Mouse (Mus musculus): ENCODE data around the gene Clic3. TPM values are rescaled to one million over a fixed set of nuclear protein-coding genes. Genes with fewer than 3 reads are reported as not detected.

Gene Clic3
- polyA plus RNA-seq, 1 experiment = not detected

DNA sequence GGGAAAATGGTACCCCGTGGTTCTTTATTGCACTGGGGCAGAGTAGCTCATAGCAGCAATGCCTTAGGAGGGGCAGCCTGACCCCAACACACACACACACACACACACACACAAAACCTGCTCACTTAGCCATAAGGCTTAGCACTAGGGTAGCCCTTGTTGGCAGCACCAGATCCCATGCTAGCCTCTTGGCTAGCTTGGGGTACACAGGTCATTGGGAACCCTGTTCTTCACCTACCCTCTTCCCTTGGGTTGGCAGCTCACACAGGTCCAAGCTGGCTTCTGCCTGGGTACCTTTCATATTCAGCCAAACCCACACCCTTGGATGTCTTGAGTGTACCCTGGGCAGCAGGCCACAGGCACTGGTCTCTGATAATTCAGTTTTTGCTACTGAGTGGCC lies 48.4 kb downstream of the Clic3 start:
- Histone ChIP-seq H3K27me3 (replicated peaks) (peaks cover 3% of the 10 kb centered on the region), H3K36me3 (replicated peaks; ENCODE audit: low read length) (peaks cover 49% of the 10 kb centered on the region), H3K4me1 (peaks cover 59% of the 10 kb centered on the region), H3K4me3 (replicated peaks) (no peak overlapping the region), H3K9me3 (no peaks in the 10 kb centered on the region)
- TF ChIP-seq GATA1 (IDR thresholded peaks at IDR 0.05; ENCODE audit: borderline replicate concordance, low read length) = no peak
- no peak for TF ChIP-seq FLI1 (IDR thresholded peaks at IDR 0.05; ENCODE audit: low read length)

DNA sequence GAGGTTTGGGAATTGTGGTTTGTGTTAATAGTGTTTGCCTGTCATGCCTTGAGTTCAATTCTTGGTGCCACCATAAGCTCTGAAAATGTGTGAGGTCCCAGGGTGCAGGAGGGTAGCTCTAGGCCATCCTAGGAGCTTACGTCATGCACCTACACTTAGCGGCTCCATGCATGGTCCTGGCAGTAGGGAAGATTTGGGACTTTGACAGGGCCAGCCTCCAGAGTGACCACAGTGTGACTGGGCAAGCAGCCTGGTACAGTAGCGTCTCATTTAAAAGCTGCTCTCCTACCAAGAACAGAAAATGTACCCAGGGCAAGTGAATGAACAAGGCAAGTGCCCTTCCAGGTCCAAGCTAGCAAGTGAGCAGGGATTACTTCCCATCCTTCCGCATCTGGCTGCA lies 49.2 kb downstream of the Clic3 start:
- peaks cover 3% of the 10 kb centered on the region for H3K27me3 ChIP-seq (replicated peaks)
- no peak overlapping the region for H3K4me3 ChIP-seq (replicated peaks)
- H3K36me3 ChIP-seq (replicated peaks; ENCODE audit: low read length) = peaks cover 49% of the 10 kb centered on the region
- H3K4me1 ChIP-seq = peaks cover 55% of the 10 kb centered on the region
- TF ChIP-seq GATA1 (IDR thresholded peaks at IDR 0.05; ENCODE audit: borderline replicate concordance, low read length) = no peak
- TF ChIP-seq FLI1 (IDR thresholded peaks at IDR 0.05; ENCODE audit: low read length) = no peak
- no peaks in the 10 kb centered on the region for H3K9me3 ChIP-seq

DNA sequence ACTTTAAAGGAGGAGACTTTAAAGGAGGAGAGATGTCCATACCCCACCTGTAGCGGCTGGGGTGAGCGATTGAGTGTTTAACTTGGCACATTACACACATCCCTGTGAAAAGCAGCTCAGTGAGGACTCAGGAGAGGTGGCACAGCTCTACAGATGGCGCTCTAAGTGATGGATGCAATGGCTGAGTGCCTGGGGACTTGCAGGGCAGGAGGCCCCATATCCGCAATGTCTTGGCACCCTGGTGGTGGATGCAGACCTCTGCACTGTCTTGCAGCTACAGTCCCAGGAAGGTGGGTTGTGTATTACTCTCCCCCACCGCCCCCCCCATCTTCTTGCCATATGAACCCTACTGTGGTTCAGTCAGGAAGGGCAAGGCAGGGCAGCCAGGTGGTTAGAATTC lies 50.3 kb downstream of the Clic3 start:
- Histone ChIP-seq H3K36me3 (replicated peaks; ENCODE audit: low read length) (peaks cover 47% of the 10 kb centered on the region), H3K4me1 (peaks cover 44% of the 10 kb centered on the region)

More for the DNA sequence above, 50.3 kb downstream of the Clic3 start:
- no peak for TF ChIP-seq FLI1 (IDR thresholded peaks at IDR 0.05; ENCODE audit: low read length)
- TF ChIP-seq GATA1 (IDR thresholded peaks at IDR 0.05; ENCODE audit: borderline replicate concordance, low read length) = no peak
- no peak overlapping the region for H3K4me3 ChIP-seq (replicated peaks)
- no peaks in the 10 kb centered on the region for H3K9me3 ChIP-seq
- peaks cover 3% of the 10 kb centered on the region for H3K27me3 ChIP-seq (replicated peaks)

Other genes with a start within 250 kb of the Clic3 start
- gene Nelfb, start 245.3 kb upstream of the Clic3 start, polyA plus RNA-seq (2012; ENCODE audit: insufficient read depth, low replicate concordance) = 22.9 and 24.0 TPM in 2 replicates
- gene Stpg3, start 242.2 kb upstream of the Clic3 start, polyA plus RNA-seq (2012; ENCODE audit: insufficient read depth, low replicate concordance) = 0.08 and 1.5 TPM in 2 replicates
- not detected in 2 replicates for gene Fam166a, start 238.1 kb upstream of the Clic3 start, polyA plus RNA-seq (2012; ENCODE audit: insufficient read depth, low replicate concordance)
- 264 and 365 TPM in 2 replicates for gene Tubb4b, start 232.1 kb upstream of the Clic3 start, polyA plus RNA-seq (2012; ENCODE audit: insufficient read depth, low replicate concordance)
- gene Slc34a3, start 222.5 kb upstream of the Clic3 start, polyA plus RNA-seq (2012; ENCODE audit: insufficient read depth, low replicate concordance) = not detected in 2 replicates
- not detected in 2 replicates for gene Rnf224, start 220.1 kb upstream of the Clic3 start, polyA plus RNA-seq (2012; ENCODE audit: insufficient read depth, low replicate concordance)
- gene Rnf208, start 214.6 kb upstream of the Clic3 start, polyA plus RNA-seq (2012; ENCODE audit: insufficient read depth, low replicate concordance) = 3.8 and 7.6 TPM in 2 replicates
- not detected in 2 replicates for gene Cysrt1, start 214.4 kb upstream of the Clic3 start, polyA plus RNA-seq (2012; ENCODE audit: insufficient read depth, low replicate concordance)
- 1.1 TPM in 1 of 2 replicates, not detected in the other for gene AL732309.1, start 210.0 kb upstream of the Clic3 start, polyA plus RNA-seq (2012; ENCODE audit: insufficient read depth, low replicate concordance)
- gene Tmem203, start 201.4 kb upstream of the Clic3 start, polyA plus RNA-seq (2012; ENCODE audit: insufficient read depth, low replicate concordance) = 16.3 and 20.0 TPM in 2 replicates
- 11.9 and 12.9 TPM in 2 replicates for gene Tprn, start 194.2 kb upstream of the Clic3 start, polyA plus RNA-seq (2012; ENCODE audit: insufficient read depth, low replicate concordance)
- 34.6 and 160 TPM in 2 replicates for gene Ssna1, start 184.4 kb upstream of the Clic3 start, polyA plus RNA-seq (2012; ENCODE audit: insufficient read depth, low replicate concordance)
- gene Anapc2, start 184.4 kb upstream of the Clic3 start, polyA plus RNA-seq (2012; ENCODE audit: insufficient read depth, low replicate concordance) = 3.1 and 14.8 TPM in 2 replicates
- not detected in 2 replicates for gene Tmem210, start 168.7 kb upstream of the Clic3 start, polyA plus RNA-seq (2012; ENCODE audit: insufficient read depth, low replicate concordance)
- not detected in 2 replicates for gene Lrrc26, start 166.9 kb upstream of the Clic3 start, polyA plus RNA-seq (2012; ENCODE audit: insufficient read depth, low replicate concordance)
- not detected in 2 replicates for gene Grin1, start 137.7 kb upstream of the Clic3 start, polyA plus RNA-seq (2012; ENCODE audit: insufficient read depth, low replicate concordance)
- 4.4 and 13.9 TPM in 2 replicates for gene Man1b1, start 124.5 kb upstream of the Clic3 start, polyA plus RNA-seq (2012; ENCODE audit: insufficient read depth, low replicate concordance)
- gene Dpp7, start 100.5 kb upstream of the Clic3 start, polyA plus RNA-seq (2012; ENCODE audit: insufficient read depth, low replicate concordance) = 4.3 and 4.4 TPM in 2 replicates
- gene Uap1l1, start 91.2 kb upstream of the Clic3 start, polyA plus RNA-seq (2012; ENCODE audit: insufficient read depth, low replicate concordance) = 12.1 and 13.3 TPM in 2 replicates
- gene Sapcd2, start 84.5 kb upstream of the Clic3 start, polyA plus RNA-seq (2012; ENCODE audit: insufficient read depth, low replicate concordance) = 26.7 and 29.9 TPM in 2 replicates
- 1.3 TPM in 1 of 2 replicates, not detected in the other for gene Entpd2, start 61.0 kb upstream of the Clic3 start, polyA plus RNA-seq (2012; ENCODE audit: insufficient read depth, low replicate concordance)
- 3.7 and 3.9 TPM in 2 replicates for gene Npdc1, start 57.5 kb upstream of the Clic3 start, polyA plus RNA-seq (2012; ENCODE audit: insufficient read depth, low replicate concordance)
- gene Fut7, start 33.6 kb upstream of the Clic3 start, polyA plus RNA-seq (2012; ENCODE audit: insufficient read depth, low replicate concordance) = 4.3 TPM in 1 of 2 replicates, not detected in the other
- 13.1 and 24.3 TPM in 2 replicates for gene Abca2, start 28.1 kb upstream of the Clic3 start, polyA plus RNA-seq (2012; ENCODE audit: insufficient read depth, low replicate concordance)
- gene Paxx, start 4.3 kb downstream of the Clic3 start, polyA plus RNA-seq (2012; ENCODE audit: insufficient read depth, low replicate concordance) = 51.1 and 52.3 TPM in 2 replicates
- not detected in 2 replicates for gene Ptgds, start 13.2 kb downstream of the Clic3 start, polyA plus RNA-seq (2012; ENCODE audit: insufficient read depth, low replicate concordance)
- gene Lcn12, start 37.1 kb downstream of the Clic3 start, polyA plus RNA-seq (2012; ENCODE audit: insufficient read depth, low replicate concordance) = not detected in 2 replicates
- 46.2 and 91.1 TPM in 2 replicates for gene Fbxw5, start 43.9 kb downstream of the Clic3 start, polyA plus RNA-seq (2012; ENCODE audit: insufficient read depth, low replicate concordance)
- 0.43 TPM in 1 of 2 replicates, not detected in the other for gene C8g, start 44.9 kb downstream of the Clic3 start, polyA plus RNA-seq (2012; ENCODE audit: insufficient read depth, low replicate concordance)
- 0.78 and 7.0 TPM in 2 replicates for gene Traf2, start 90.1 kb downstream of the Clic3 start, polyA plus RNA-seq (2012; ENCODE audit: insufficient read depth, low replicate concordance)
- 316 and 1,404 TPM in 2 replicates for gene Edf1, start 101.0 kb downstream of the Clic3 start, polyA plus RNA-seq (2012; ENCODE audit: insufficient read depth, low replicate concordance)
- 0.75 TPM in 1 of 2 replicates, not detected in the other for gene Mamdc4, start 118.0 kb downstream of the Clic3 start, polyA plus RNA-seq (2012; ENCODE audit: insufficient read depth, low replicate concordance)
- gene Phpt1, start 118.4 kb downstream of the Clic3 start, polyA plus RNA-seq (2012; ENCODE audit: insufficient read depth, low replicate concordance) = 4.7 TPM in 1 of 2 replicates, not detected in the other
- gene Ajm1, start 124.9 kb downstream of the Clic3 start, polyA plus RNA-seq (2012; ENCODE audit: insufficient read depth, low replicate concordance) = 0.44 and 0.85 TPM in 2 replicates
- gene Rabl6, start 151.7 kb downstream of the Clic3 start, polyA plus RNA-seq (2012; ENCODE audit: insufficient read depth, low replicate concordance) = 36.6 and 58.2 TPM in 2 replicates
- gene Ccdc183, start 160.8 kb downstream of the Clic3 start, polyA plus RNA-seq (2012; ENCODE audit: insufficient read depth, low replicate concordance) = 0.15 TPM in 1 of 2 replicates, not detected in the other
- 0.94 TPM in 1 of 2 replicates, not detected in the other for gene Tmem141, start 165.2 kb downstream of the Clic3 start, polyA plus RNA-seq (2012; ENCODE audit: insufficient read depth, low replicate concordance)
- gene Fcna, start 171.2 kb downstream of the Clic3 start, polyA plus RNA-seq (2012; ENCODE audit: insufficient read depth, low replicate concordance) = 0.49 TPM in 1 of 2 replicates, not detected in the other
- not detected in 2 replicates for gene Lcn8, start 196.3 kb downstream of the Clic3 start, polyA plus RNA-seq (2012; ENCODE audit: insufficient read depth, low replicate concordance)
- not detected in 2 replicates for gene Lcn5, start 201.1 kb downstream of the Clic3 start, polyA plus RNA-seq (2012; ENCODE audit: insufficient read depth, low replicate concordance)
- not detected in 2 replicates for gene Lcn6, start 219.9 kb downstream of the Clic3 start, polyA plus RNA-seq (2012; ENCODE audit: insufficient read depth, low replicate concordance)
- gene Lcn10, start 225.9 kb downstream of the Clic3 start, polyA plus RNA-seq (2012; ENCODE audit: insufficient read depth, low replicate concordance) = not detected in 2 replicates
- gene Obp2a, start 243.2 kb downstream of the Clic3 start, polyA plus RNA-seq (2012; ENCODE audit: insufficient read depth, low replicate concordance) = not detected in 2 replicates
- 55.7 and 68.2 TPM in 2 replicates for gene Bmyc, start 249.9 kb downstream of the Clic3 start, polyA plus RNA-seq (2012; ENCODE audit: insufficient read depth, low replicate concordance)